Mouse (Mus musculus) frontal cortex, adult 2 months (tissue): Measurements from ENCODE around the gene Slc25a3. TPM values are rescaled to one million over a fixed set of nuclear protein-coding genes. Genes with fewer than 3 reads are reported as not detected.

Source experiments
- DNase-seq, 2 experiments: peaks; one replicate each; pipeline ENCODE4 v3.0.0; 2022; ENCODE audit warnings: low spot score in 1 of 2; ENCODE audit errors: extremely low spot score in 1 of 2
- polyA plus RNA-seq: library from polyadenylated mRNA; depleted of rRNA; stranded (reverse); fragments of >200 nt; gene quantifications from 2 replicates; pipeline ENCODE4 v1.2.3, GENCODE M21; 2012

Slc25a3 gene
- polyA plus RNA-seq, 1 experiment: 706 TPM

- DNase-seq: no peak
These were observed 19.7 kb upstream of the Slc25a3 start for GRCm38 (mm10) chr10:91143313-91144230.

- no peak for DNase-seq
These were observed 18.9 kb upstream of the Slc25a3 start for GRCm38 (mm10) chr10:91142654-91143191.

- peak in 1 of 2 experiments; percentile 73 for DNase-seq
These were observed 17.7 kb upstream of the Slc25a3 start for GRCm38 (mm10) chr10:91141564-91141963.

GRCm38 (mm10) chr10:91139148-91139766 is 15.4 kb upstream of the Slc25a3 start:
- DNase-seq: no peak

GRCm38 (mm10) chr10:91138317-91138716 is 14.5 kb upstream of the Slc25a3 start:
- DNase-seq: no peak

DNA sequence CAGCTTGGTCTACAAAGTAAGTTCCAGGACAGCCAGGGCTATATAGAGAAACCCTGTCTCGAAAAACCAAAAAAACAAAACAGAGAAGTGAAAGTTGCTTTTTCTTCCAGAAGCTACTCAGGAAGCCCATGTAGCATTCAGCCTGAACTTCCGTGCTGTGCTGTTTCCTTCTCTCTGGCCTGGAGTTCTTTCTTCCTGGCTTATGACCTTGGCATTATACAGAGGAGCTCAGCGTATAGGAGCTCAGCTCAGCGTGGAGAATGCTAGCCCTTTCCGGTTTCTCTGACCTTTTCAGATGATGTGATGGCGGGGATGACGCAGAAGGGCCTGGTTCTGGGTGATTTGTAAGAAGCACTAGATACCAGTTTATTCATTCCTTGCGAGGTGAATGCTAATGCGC is 13.5 kb upstream of the Slc25a3 start:
- no peak for DNase-seq

DNA sequence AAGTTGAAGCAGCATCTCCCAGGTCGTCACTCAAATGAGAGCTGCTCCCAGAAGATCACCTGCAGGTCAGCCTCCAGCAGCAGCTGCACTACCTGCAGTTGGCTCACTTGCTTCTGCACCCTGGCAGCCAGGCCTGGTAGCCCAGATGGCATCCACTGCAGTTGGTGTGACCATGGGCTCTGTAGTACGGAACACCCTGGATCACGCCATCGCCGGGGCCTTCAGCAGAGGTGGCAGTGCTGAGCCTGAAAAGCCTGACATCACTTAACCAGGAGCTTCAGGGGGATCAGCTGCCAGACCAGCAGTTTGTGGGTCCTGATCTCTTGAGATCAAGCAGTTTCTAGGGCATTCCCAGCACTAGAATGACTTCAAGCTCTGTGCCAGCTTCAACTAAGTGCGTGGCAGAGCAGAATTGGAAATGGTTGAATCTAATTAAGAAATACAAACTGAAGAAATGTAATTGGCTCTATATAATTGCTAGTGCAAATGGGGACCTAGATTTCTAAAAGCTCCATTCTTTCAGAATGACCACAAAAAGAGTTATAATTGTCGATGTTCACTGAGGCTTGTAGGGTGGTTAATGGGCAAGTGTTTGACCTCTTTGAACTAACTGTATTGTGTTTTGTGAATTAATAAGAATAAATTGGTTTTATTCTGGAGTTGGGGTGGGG is 11.6 kb upstream of the Slc25a3 start:
- no peak for DNase-seq

GRCm38 (mm10) chr10:91131565-91131964 is 7.7 kb upstream of the Slc25a3 start:
- no peak for DNase-seq

- DNase-seq: no peak
These were observed 6.9 kb upstream of the Slc25a3 start for GRCm38 (mm10) chr10:91130792-91131191.

DNA sequence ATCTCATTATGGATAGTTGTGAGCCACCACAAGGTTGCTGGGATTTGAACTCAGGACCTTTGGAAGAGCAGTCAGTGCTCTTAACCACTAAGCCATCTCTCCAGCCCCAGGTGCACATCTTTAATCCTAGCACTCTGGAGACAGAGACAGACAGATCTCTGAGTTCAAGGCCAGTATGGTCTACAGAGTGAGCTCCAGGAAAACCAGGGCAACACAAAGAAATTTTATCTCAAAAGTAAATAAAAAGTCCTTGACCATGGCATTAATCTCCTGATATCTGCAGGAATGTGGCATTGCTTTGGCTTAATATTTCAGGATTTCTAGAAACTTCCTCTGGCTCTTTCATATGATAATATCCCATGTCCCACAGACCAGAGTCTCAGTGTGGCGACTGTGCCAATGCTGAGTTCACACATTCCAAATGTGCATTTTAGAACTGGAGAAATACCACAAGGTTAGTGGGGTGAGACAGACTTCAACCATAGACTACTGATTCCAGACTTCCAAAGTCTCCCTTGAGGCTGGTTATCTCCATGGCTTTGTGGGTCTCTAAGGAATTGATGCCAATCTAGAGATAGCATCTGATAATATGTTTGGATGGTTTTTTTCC is 4.8 kb upstream of the Slc25a3 start:
- no peak for DNase-seq

GRCm38 (mm10) chr10:91127395-91127794 is 3.5 kb upstream of the Slc25a3 start:
- DNase-seq: no peak

GRCm38 (mm10) chr10:91126618-91127355 is 2.9 kb upstream of the Slc25a3 start:
- DNase-seq: no peak

DNA sequence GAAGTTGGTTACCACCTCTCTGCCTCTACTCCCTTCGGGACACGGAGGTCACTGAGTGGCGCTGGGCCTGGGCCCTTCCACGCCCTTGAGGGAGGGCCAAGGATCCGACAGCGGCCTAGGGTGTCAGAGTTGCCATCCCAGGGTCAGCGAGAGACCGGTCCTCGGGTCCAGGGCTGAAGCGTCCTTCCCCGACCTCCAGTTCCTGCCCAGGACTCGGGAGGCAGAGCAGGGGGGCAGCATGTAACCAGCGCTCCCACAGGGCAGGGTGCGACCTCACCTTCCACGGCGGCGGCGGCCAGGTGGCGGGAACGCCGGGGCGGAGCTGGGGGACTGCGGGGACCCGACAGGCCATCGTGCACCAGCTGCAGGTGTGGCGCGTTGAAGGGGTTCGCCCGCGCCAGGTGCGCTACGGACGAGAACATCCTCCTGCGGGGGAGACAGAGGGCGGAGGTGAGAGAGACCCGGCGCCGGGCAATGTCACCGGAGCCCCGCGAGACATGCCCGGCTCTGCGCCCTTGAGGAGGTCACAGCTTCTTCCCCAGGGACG is 505 bp downstream of the Slc25a3 start:
- peak in 1 of 2 experiments; percentile 22 for DNase-seq

- no peak for DNase-seq
These were observed 1.2 kb downstream of the Slc25a3 start for GRCm38 (mm10) chr10:91122646-91123045.

- DNase-seq: no peak
These were observed 6.9 kb downstream of the Slc25a3 start for GRCm38 (mm10) chr10:91116958-91117357.

DNA sequence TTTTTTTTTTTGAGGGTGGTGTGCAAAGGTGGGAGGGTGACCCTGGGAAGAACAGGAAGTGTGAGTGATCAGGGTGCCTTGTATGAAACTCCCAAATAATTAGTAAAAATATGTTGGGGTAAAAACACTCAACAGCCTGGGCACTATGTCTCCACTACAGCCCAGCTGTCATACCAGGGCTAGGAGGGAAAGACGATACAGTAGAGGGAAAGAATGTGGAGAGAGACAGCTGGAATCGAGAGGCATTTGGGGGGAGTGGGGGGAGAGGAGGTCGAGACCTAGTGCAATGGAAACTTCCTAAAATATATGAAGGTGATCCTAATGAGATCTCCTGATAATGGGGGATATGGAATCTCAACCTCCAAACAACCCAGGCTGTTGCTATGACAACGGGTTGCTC is 14.0 kb downstream of the Slc25a3 start:
- no peak for DNase-seq

GRCm38 (mm10) chr10:91105981-91106380 is 17.9 kb downstream of the Slc25a3 start:
- DNase-seq: no peak

DNA sequence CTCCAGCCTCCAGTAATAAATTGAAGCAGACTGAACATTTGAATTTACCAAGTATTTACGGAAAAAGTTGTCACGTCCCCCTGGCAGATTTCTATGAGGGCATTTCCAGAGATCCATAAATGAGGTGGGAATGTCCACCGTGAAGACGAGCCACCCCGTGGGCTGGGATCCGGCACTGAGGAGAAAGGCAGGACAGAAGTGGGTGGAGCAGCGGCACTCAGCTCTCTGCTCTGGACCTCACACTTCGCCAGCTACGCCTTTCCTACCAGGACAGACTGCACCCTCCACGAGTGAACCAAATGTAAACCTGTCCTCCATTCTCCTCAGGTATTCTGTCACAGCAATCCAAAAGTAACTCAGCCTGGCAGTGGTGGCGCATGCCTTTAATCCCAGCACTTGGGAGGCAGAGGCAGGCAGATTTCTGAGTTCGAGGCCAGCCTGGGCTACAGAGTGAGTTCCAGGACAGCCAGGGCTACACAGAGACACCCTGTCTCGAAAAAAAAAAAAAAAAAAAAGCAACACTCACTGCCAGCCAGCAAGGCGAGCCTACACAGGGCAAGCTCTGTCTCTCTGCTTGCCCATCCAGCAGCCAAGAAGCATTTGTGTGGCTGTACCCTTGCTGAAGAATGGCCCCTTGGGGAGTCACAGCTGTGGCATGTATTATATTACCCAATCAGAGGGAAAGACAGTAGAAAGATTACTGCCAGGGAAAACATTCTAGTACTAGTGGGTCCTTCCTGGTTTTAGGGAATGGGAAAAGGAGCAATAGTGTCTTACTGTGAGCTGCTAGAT is 20.9 kb downstream of the Slc25a3 start:
- no peak for DNase-seq

GRCm38 (mm10) chr10:91101936-91102335 is 21.9 kb downstream of the Slc25a3 start:
- DNase-seq: no peak
